Mouse (Mus musculus) left cerebral cortex, adult 18-20 months (tissue): ENCODE results near the gene Tgfa. TPM values are rescaled to one million over a fixed set of nuclear protein-coding genes. Genes with fewer than 3 reads are reported as not detected.

ENCODE experiments used
- DNase-seq, 2 experiments: peaks; one replicate each; pipeline ENCODE4 v3.0.0; 2021 to 2022; ENCODE audit warnings: low spot score in 2 of 2, mixed read lengths in 1 of 2
- total RNA-seq, 2 experiments: library from RNA; stranded (reverse); gene quantifications; 2 replicates each; pipeline ENCODE4 v1.2.3; 2021

Tgfa gene
- total RNA-seq, 2 experiments from 2014 or later: 13.0 to 17.7 TPM

DNA sequence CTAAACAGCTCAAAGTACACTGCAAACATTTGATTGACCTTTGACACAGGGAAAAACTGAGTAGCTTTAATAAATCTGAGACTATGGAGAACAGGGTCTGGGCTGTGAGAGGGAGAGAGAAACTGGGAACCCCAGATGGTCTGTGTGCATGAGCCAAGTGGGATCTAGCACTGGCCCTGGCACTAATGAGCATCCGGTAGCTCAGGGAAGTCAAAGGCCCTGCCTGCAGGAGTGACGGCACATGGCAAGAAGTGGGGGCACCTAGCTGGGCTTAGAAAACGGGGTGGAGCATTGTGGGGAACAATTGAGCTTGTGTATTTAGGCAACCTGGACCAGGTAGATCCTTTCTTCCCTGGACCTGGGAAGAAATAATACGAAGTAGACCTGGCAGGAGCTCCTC is 25.1 kb downstream of the Tgfa start:
- DNase-seq: no peak

DNA sequence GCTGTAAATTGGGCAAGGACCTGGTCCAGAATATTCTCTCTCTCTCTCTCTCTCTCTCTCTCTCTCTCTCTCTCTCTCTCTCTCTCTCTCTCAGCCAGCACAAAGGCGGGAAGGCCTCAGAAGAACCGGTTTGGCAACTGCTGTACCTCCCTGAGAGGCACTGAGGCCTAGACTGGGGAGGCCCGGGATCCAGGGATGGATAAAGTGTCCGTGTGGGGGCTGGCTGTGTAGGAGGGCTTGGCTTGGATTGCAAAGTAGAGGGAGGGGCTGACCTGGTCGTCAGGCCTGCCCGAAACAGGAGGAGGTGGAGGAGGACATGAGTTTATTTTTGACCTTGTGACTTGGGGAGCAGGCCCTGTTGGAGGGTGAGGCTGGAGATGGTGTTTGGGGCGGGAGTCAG is 27.4 kb downstream of the Tgfa start:
- DNase-seq: no peak

DNA sequence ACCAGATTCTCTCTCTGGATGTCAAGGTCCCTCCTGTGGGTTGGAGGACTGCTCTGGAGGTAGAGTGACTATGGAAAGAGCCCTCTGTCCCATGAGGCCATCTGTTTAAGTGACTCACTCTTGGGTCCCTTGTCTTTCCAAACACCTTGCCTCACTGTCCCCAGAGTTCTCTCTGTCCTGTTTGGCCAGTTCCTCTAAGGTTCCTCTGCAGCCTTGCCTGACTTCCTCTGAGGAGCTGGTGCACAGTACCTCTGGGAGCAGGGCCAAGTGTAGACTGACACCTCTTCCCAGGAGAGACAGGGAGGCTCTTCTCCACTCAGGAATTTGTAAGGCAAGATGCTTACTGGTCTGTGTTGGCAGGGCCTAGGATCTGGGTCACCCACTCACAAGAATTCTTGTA is 30.6 kb downstream of the Tgfa start:
- DNase-seq: no peak

DNA sequence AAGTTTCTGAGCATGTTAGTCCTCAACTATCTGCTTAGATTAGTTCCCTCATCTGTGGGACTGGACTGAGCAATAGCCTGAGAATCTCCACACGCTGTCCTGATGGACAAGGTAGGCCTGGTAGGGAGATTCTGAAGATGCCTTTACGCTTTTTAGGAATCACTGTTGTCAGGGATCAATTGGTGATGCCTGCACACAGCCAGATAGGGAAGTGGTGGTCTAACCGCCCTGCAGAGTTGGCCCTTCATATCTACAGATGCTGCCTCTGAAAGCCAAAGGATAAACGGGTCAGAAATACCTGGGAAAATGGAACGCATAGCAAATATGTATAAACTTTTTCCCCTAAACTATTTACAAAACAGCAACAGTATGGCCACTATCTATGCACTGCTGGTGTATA is 37.3 kb downstream of the Tgfa start:
- no peak for DNase-seq

DNA sequence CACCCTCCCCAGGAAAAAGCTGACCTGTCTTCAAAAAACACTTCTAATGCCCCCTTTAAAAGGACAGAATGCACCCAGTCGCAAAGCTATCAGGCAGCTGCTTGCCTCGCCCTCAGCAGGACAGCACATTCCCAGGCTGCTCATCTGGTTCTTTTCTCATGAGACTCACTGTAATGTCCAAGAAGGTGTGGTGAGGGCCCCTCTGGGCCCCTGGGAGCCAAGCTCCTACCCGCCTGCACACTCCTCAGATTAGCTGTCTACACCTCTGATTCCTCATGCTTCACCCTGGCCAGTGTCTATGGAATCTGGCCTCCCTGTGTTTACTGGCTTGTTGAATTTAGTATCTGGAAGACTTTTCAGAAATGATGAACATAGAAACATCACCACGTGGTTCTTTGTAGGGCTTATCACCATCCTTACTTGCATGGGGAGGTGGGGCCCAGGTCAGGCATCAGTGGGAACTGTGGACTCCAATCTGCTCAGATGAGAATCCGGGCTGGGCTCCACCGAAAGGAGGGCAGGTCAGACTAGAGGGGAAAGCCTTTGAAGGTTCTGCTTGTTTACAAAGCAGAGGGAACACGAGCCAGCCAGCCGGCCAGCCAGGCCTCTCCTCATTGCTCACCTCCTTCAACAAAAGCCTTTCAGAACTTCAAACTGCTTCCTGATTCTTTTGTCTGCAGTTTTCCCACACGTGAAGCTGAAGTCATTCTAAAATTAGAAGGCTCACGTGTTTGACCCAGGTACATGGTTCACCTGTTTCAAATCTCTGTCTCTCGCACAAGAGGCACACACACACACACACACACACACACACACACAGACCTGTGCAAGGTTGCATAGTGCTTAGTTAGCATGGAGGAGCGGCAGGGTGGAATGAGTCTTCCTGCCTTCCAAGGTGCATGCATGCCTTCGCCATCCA is 38.7 kb downstream of the Tgfa start:
- DNase-seq: no peak

DNA sequence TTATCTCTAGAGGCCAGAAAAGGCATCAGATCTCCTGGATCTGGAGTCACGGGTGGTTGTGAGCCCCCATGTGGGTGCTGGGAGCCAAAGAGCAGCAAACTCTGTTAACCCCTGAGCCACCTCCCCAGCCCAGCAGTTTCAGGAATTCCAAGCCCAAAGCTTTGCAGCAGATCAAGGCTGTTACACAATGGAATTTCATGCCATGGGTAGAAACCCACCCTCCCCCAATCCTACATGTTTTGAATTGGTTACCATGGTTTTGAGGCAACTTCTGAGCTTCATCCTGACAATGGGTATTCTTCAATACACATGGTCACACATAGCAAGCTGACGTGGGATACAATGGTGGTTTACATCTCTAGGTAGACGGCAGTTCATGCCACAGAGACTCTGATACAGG is 49.8 kb downstream of the Tgfa start:
- no peak for DNase-seq

DNA sequence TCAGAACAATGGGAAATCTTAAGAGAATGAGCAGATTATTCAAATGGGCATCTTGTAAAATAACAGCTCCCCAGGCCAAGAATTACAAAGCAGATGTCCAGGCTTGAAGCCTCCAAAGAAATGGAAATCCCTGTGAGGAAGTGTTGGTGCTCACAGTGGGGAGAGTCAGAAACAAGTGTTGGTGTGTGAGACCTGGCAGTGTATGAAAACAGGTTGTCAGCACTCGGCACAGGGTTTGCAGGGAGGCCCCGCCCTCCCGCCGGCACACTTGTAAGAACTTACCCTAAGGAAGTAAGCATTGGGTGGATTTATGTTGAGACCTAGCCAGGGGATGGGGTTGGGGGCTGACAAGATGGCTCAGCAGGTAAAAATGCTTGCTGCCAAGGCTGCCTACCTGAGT is 50.9 kb downstream of the Tgfa start:
- DNase-seq: no peak

DNA sequence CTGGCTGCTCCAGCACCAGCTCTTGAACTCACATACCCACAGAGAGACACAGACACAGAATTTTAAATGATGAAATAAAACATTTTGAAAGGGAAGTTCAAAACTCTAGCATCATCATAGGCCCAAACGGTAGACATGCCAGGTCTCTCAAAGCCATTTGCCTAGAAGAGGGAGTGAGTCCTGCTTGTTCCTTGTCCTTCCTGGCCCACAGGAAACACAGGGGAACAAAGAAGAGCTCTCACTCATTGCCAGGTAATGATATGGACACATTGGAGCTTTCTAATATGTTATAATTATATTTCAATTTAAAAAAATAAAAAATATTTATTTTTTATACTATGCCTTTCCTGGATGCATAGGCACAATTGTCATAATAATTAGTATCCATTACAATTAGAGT is 53.5 kb downstream of the Tgfa start:
- DNase-seq: no peak

DNA sequence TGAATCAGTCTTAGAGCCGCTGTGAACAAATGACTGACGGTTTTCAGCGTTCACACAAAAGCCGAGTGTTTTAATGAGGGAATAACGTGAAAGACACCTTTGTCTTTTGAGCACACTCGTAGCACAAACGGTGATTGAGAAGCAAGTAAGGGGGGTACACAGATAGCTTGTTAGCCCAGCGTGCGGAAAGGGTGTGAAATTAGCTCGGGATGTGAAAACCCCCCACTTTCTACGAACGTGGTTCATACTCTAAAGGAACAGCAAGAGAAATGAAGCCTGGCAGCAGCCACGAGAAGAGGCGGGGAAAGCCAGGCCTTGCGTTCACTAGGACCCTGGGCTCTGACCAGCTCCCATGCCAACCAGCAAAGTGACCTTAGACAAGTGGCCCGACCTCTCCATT is 54.0 kb downstream of the Tgfa start:
- no peak for DNase-seq

DNA sequence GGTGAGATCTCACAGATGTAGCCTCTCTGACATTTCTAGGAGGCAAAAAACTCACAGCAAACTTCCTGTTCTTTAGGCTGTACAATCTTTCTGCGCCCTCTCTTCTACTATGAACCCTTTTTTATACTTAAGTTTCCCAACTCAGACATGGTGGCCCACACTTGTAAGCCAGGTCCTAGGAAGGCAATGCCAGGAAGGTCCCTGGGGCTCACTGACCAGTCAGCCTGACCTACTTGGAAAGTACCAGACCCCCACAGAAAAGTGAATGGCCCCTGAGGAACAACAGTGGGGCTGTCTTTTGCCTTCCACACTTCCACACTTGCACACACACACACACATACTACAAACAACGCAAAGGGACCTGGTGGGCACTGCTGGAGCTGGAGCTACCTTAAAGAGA is 55.2 kb downstream of the Tgfa start:
- DNase-seq: no peak

DNA sequence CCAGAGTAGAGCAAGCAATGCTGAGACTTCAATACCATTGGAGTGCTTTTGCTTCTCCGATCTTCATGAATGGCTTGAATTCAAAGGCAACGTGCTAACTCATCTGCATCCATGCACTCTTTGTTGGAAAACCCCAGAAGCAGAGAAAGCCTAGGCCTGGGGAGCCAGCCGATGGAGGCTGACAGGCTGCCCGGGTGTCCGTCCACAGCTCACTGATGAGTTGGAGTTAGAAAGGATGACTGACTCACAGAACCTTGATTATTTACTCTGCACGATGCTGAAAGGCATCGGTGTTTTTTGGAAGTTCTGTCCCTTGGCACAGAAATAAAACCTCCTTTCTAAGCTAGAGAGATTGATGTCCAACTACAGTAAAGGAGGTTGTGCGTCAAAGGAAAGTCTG is 55.8 kb downstream of the Tgfa start:
- no peak for DNase-seq

DNA sequence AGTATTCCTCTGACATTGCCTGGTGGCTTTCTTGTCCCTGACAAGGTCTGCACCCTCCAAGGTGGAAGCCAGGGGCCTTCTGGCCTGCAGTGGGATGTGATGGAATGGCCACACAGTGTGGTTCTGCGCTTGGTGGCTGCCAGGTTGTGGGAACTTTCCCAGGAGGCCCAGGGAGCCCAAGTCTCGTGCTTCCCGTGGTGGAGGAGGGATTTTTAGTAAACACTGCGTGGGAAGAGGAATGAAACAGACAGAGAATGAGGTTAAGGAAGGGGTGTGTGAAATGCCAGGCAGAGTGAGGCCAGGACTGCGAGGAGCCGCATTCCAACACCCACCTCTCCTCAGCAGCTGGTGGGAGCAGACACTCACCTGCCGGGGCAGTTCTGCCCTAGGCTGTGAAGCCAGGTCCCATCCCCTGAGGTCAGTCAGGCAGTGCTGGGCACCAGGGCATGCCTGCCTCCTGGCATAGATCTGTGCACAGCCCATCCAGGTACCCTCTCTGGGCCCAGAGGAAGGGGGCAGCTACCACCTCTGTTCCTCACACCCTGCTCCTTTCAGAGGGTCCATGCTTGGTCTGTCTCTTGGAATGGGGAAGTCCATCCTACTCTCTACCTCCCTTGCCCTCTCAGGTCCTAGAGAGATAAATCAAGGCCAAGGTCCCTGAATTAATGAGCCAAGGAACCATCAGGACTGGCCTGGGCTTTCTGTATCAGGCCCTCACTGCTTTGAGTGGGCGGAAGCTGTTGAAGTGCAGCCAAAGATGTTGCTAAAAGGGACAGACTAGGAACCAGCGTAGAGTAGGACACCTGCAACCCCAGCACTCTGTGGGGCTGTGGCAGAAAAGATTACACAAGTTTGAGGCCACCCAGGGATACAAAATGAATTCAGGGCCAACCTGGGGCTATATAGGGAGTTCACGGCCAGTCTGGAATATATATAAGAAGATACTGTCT is 57.4 kb downstream of the Tgfa start:
- DNase-seq: peak in 1 of 2 experiments; percentile 7

DNA sequence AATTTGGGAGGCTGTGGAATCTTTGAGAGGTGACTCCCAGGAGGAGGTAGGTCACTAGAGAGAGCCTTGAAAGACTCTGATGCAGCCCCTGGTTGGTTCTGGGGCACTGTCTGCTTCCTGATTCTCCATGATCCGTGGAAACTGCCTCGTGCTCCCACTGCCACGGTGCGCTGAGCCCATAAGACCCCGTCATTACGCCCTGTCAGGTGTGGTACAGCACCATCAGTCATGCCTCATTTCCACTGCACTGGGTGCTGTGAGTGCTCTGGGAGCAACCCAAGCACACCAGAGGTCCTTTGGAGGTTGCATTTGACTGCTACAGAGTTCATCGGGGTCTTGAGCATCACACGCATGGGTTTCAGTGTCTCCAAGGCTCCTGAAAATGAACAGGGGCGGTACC is 60.9 kb downstream of the Tgfa start:
- DNase-seq: no peak

DNA sequence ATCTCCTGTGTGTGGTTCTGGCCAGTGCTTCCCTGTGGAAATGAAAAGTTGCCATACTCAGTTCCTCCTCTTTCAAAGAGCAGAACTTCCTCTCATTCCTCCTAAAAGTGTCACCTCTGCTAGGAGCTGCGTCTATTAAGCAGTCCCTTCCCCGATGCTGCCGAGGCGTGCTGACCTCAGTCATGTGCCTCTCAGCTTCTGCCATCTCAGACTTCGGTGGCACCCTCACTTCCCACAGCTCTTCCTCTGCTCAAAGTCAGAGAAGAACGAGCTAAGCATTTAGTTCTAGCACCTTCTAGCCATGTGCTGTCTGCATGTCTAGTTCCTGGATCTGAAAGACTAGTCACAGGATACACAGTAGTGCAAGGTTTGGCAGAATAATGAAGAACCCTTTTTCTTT is 64.2 kb downstream of the Tgfa start:
- DNase-seq: no peak

DNA sequence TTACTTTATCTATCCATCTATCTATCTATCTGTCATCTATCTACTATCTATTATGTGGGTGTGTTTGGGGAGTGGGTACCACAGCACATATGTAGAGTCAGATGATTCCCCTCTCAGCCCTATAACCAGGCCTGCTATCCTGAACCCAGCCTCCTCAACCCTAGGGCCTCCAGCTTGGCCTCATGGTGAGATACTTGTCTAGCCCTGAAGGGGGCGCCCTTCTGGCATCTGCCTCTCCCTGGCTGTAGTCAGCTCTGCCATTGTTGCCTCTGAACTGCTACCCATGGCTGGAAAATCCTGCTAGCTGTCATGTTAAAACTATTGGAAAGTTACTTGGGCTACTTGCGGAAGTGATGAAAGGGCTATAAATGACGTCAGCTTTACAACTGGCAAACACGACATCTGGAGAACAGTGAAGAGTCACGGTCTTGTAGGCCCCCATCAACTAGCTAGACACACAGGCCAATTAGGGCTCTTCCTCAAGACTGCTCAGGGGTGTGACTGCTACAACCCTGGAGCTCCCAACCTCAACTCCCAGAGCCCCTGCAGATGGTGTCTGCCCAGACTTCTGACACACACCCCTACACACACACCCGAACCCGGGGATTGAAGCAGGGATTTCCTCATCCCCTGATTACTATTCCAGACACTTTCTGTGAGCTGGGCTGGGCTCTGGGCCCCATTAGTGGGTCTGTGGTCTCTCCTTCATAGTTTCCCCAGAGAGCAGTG is 65.5 kb downstream of the Tgfa start:
- DNase-seq: no peak

DNA sequence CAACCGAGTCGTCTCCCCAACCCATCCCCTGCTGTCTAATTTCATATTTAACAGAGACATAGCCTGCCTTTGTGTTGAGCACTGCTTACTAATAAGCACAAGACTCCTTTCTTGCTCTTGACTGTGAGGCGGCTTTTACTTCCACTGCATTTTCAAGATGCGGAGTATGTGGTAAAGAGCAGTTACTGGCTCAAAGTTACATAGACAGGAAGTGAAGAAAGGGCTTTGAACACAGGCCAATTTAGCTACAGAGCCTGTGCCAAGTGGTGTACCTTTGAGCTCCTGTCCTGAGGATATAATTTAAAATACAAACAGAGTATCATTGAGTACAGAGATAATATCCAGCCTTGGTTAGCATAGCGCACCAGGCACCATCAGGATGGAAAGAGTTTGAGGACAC is 71.8 kb downstream of the Tgfa start:
- no peak for DNase-seq

DNA sequence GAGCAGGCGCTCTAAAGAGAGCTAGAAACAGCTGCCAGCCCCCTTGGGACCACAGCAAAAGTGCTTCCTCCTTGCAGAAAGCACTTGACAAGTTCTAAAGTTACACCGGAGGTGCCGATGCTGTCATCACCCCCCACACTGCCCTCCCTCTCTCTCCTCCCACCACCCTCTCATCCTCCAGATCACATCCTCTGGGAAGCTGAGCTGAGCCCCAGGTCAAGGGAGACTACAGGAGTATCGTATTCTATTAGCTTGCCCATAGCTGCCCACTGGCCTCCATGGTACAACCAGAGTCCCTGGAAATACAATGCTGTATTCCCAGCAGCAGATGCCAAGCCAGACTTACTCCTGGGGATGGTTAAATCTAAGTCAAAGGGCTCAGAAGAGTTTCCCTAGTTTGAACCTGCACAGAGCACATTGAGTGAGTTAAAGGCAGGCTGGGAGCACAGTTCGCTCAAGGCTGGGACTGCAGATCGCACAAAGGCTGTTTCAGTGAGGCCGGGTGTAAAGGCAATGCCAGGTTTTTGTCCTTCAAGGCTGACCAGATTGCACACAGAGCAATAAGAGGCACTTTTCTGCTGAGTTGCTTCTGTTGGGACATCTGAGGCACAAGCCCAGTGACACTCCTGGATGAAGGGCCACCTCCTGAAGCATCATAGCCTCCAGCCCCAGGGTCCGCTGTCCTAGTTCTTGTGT is 75.5 kb downstream of the Tgfa start:
- DNase-seq: no peak

DNA sequence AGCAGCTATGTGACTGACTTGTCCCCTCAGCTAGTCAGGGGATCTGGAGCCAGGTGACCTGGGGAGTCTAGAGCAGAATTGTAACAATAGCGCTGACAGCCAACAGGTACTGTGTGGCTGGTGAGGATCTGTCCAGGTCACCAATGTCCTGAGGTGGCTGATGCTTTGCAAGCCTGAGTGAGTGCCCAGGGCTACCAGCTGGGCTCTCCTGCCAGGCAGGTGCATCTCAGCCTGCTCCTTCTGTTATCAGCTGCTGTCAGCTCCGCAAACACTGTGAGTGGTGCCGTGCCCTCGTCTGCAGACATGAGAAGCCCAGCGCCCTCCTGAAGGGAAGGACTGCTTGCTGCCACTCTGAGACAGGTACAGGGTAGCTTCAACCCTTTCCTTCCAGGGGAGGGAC is 76.1 kb downstream of the Tgfa start:
- no peak for DNase-seq

DNA sequence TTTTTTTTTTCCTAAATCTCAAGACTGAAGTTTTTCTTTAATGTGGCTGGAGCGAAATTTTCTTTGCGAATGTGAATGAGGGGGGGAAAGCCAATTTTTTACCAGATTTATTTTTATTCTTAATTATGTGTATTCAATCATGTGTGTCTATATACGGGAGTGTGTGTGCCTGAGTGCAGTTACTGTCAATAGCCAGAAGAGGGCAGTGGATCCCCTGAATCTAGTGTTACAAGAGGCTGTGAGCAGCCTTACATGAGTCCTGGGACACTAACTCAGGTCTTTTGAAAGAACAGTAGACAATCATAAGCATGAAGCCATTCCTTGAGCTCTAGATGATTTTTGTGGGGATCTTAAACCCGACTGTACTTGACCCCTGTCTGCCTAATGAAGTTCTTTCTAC is 80.7 kb downstream of the Tgfa start:
- DNase-seq: no peak

DNA sequence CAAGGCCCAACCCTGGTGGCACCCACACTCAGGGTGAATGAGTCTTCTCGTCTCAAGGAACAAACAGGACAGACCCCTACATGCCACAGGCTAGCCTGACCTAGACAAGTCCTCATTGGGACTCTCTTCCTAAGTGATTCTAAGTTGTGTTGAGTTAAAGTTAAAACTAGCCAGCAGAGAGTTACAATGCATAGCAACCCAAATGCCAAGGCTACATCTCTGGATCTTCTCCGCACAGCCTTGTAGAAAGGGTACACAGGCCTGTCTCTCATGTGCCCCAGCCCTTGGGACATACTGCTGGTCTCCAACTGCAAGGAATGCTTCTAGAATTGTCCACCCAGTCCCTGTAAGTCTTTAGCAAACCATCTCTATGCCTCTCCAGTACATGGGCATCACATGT is 81.8 kb downstream of the Tgfa start:
- no peak for DNase-seq

DNA sequence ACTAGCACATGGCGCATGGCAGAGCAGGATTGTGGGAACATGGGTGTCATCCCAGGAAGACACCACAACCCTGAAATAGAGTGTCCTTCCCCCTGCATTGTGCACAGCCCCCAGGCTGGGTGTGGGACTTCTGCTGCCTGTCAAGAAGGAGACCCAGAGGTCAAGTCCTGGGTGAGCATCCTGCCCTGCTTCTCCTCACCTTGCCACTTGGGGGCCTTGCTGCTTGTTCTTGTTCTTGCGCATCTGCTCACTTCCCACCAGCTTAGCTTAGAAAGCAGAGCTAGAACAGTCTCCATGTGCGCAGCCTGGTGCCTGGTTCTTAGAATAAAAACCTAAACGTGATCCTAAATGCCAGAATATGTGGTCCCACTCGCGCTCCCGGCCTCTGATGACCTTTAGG is 82.6 kb downstream of the Tgfa start:
- no peak for DNase-seq
